9 mouse cellular contexts compared by ENCODE assay signal in the genomic region with DNA sequence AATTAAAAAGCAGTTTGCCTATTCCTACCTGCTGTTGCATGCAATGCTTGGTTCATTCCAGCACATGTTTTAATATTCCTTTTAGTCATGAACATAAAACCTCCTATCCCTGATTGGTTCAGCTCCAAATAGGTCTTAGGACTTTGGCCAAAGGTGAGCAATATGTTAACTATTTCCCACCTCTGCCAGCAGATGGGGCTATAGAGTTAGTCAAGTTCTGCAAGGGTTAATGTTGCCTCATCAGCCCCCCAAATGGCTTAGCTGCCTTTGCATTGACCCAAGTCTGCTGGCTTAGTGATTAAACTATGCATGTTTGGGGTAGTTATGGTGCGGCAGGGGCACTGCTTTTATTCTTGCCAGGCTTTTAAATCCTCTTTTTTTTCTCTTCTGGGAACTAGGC.
DNase-seq lines count a peak whose midpoint lies in the region; ATAC-seq and TF ChIP-seq lines count a peak whose summit lies in the region.
"Had no signal": no experiment of that assay in that cellular context is flagged by ENCODE, and none has a peak within 500 bp of the region (broad histone marks: within the 10 kb centered on the region; RNA-seq: fewer than 3 reads in every experiment).

No protein-coding gene starts in this region.

- dilution Hi-C loops in CH12.LX (cut with MboI; ENCODE audit: extremely low pct_ligation_motif_present, extremely low pct_unique_long_range_greater_than_20kb, low sequenced_read_pairs): no loop called here

- DNase-seq in heart, postnatal 4 days: peak; percentile 12
- no peak for DNase-seq in heart, adult 11 months
- DNase-seq in CH12.LX (ENCODE audit: extremely low read depth): peak; percentile 74
- DNase-seq in c-Kit-positive CD71-positive TER-119-positive erythroid progenitor cells, embryonic 14.5 days (ENCODE audit: low spot score): peak; percentile 3
- peak; percentile 76 for DNase-seq in lung, embryonic 14.5 days
- DNase-seq in layer of hippocampus, adult 18-20 months (ENCODE audit: low spot score in 2 of 2): no peak
- DNase-seq in ovary, postnatal 36 days (ENCODE audit: low spot score): no peak
- DNase-seq in urinary bladder, adult 2 months (ENCODE audit: low spot score): no peak

- in situ Hi-C loops in CH12.LX (cut with MboI; ENCODE audit: low pct_ligation_motif_present, low pct_unique_long_range_greater_than_20kb, low sequenced_read_pairs): no loop called here

- WGBS in lung, embryonic 14.5 days: 38% methylated on average over 1 of the region's 1 CpGs

- peak; percentile 46 to 84; a peak in 3 of 4 replicates for TF ChIP-seq CTCF in CH12.LX (conservative IDR thresholded peaks at IDR 0.05 in 1 of 2, IDR thresholded peaks at IDR 0.05 in 1 of 2; ENCODE audit: low read depth in 2 of 2, low read length in 2 of 2)
- peak; percentile 77 for TF ChIP-seq CTCF in lung, embryonic 14.5 days (IDR thresholded peaks at IDR 0.05; ENCODE audit: low read depth)

- no peak overlapping the region for H3K4me2 ChIP-seq in CH12.LX (ENCODE audit: insufficient read depth, low read depth, poor library complexity, severe bottlenecking)
- no peak overlapping the region for H3K4me2 ChIP-seq in lung, embryonic 14.5 days
- H3K4me2 ChIP-seq: limb, embryonic 13.5 days had no signal

- no peaks in the 10 kb centered on the region for H3K79me2 ChIP-seq in CH12.LX (replicated peaks; ENCODE audit: control insufficient read depth, extremely low read depth, insufficient read depth, poor library complexity, severe bottlenecking)

- no peak for ATAC-seq in lung, embryonic 14.5 days (ENCODE audit: insufficient read depth)

- H3K36me3 ChIP-seq in CH12.LX (replicated peaks in 1 of 2; ENCODE audit: control insufficient read depth in 1 of 2, insufficient read depth in 1 of 2, low read length in 1 of 2): no peaks in the 10 kb centered on the region
- H3K36me3 ChIP-seq in lung, embryonic 14.5 days (ENCODE audit: insufficient read depth): no peaks in the 10 kb centered on the region
- H3K36me3 ChIP-seq: limb, embryonic 13.5 days had no signal

- H3K9me3 ChIP-seq in CH12.LX (replicated peaks; ENCODE audit: low read length): peaks cover 4% of the 10 kb centered on the region
- no peaks in the 10 kb centered on the region for H3K9me3 ChIP-seq in lung, embryonic 14.5 days (ENCODE audit: low read depth, low read length)
- H3K9me3 ChIP-seq: limb, embryonic 13.5 days had no signal

- H3K27ac ChIP-seq in CH12.LX (ENCODE audit: insufficient read depth, low read depth): no peak overlapping the region
- H3K27ac ChIP-seq in lung, embryonic 14.5 days (ENCODE audit: low read depth): no peak overlapping the region
- H3K27ac ChIP-seq: limb, embryonic 13.5 days had no signal

- H3K4me1 ChIP-seq in CH12.LX (ENCODE audit: control insufficient read depth in 1 of 2, insufficient read depth in 2 of 2): peaks cover 0 to 16% of the 10 kb centered on the region in 2 experiments; a peak in 2 of 4 replicates
- no peaks in the 10 kb centered on the region for H3K4me1 ChIP-seq in lung, embryonic 14.5 days (ENCODE audit: insufficient read depth)
- H3K4me1 ChIP-seq: limb, embryonic 13.5 days had no signal

- TF ChIP-seq POLR2A in CH12.LX (IDR thresholded peaks at IDR 0.05; ENCODE audit: low read depth, low read length): no peak

- no peaks in the 10 kb centered on the region for H3K27me3 ChIP-seq in CH12.LX (replicated peaks)
- no peaks in the 10 kb centered on the region for H3K27me3 ChIP-seq in lung, embryonic 14.5 days (ENCODE audit: insufficient read depth, low read length)
- H3K27me3 ChIP-seq: limb, embryonic 13.5 days had no signal

- no peak for TF ChIP-seq EP300 in CH12.LX (IDR thresholded peaks at IDR 0.05; ENCODE audit: low read length)

- TF ChIP-seq RAD21 in CH12.LX (IDR thresholded peaks at IDR 0.05; ENCODE audit: low read depth, low read length): peak; percentile 88

- H3K4me3 ChIP-seq in CH12.LX (replicated peaks in 1 of 3; ENCODE audit: low read depth in 2 of 3, low read length in 2 of 3, poor library complexity in 1 of 3): no peak overlapping the region
- no peak overlapping the region for H3K4me3 ChIP-seq in lung, embryonic 14.5 days (ENCODE audit: low read depth, low read length)
- H3K4me3 ChIP-seq: limb, embryonic 13.5 days had no signal

- H3K9ac ChIP-seq in CH12.LX (ENCODE audit: insufficient read depth, low read depth): no peak overlapping the region
- no peak overlapping the region for H3K9ac ChIP-seq in lung, embryonic 14.5 days
- H3K9ac ChIP-seq: limb, embryonic 13.5 days had no signal

TF ChIP-seq in CH12.LX, 34 proteins besides CTCF, POLR2A, EP300 and RAD21:
- TF ChIP-seq SMC3 (IDR thresholded peaks at IDR 0.05; ENCODE audit: low read depth, low read length) (peak; percentile 92), ZC3H11A (IDR thresholded peaks at IDR 0.05; ENCODE audit: low read depth, low read length) (peak; percentile 56), MAZ (IDR thresholded peaks at IDR 0.05; ENCODE audit: low read depth, low read length) (no peak)

Comparison
In these comparisons a context has a peak if more than half of its experiments do, and no peak if none do; other contexts are left out.
1. DNase-seq: peak in heart, postnatal 4 days (single experiment), CH12.LX (single experiment), c-Kit-positive CD71-positive TER-119-positive erythroid progenitor cells, embryonic 14.5 days (single experiment) and lung, embryonic 14.5 days (single experiment); none in heart, adult 11 months (single experiment), layer of hippocampus, adult 18-20 months (0 of 2), ovary, postnatal 36 days (single experiment) and urinary bladder, adult 2 months (single experiment).